Mouse (Mus musculus) midbrain, embryonic 12.5 days (tissue): Measurements from ENCODE around the gene Aoah. TPM values are rescaled to one million over a fixed set of nuclear protein-coding genes. Genes with fewer than 3 reads are reported as not detected.

ENCODE experiments used
- ATAC-seq: fragments of 200-750 bp; cut with Nextera tagmentation; 2 replicates; pipeline ENCODE4 v1.8.0; 2017; ENCODE audit warnings: low read depth, moderate TSS enrichment, moderate library complexity; ENCODE audit not compliant: low FRiP score
- H3K27ac ChIP-seq: fragments of 300-500 bp; sonication (generic); replicated peaks from 2 replicates; pipeline ENCODE4 v1.5.1; 2016; ENCODE audit warnings: mild to moderate bottlenecking
- H3K27me3 ChIP-seq: fragments of 300-500 bp; sonication (generic); 2 replicates; pipeline ENCODE4 v1.6.1; 2016; ENCODE audit warnings: mild to moderate bottlenecking
- H3K36me3 ChIP-seq: fragments of 300-500 bp; sonication (generic); 2 replicates; pipeline ENCODE4 v1.6.1; 2016
- H3K4me1 ChIP-seq: fragments of 300-500 bp; sonication (generic); 2 replicates; pipeline ENCODE4 v1.6.1; 2016
- H3K4me2 ChIP-seq: fragments of 300-500 bp; sonication (generic); replicated peaks from 2 replicates; pipeline ENCODE4 v1.6.1; 2016; ENCODE audit warnings: mild to moderate bottlenecking, moderate library complexity
- H3K4me3 ChIP-seq: fragments of 300-500 bp; sonication (generic); 2 replicates; pipeline ENCODE4 v1.5.1; 2016; ENCODE audit warnings: mild to moderate bottlenecking
- H3K9ac ChIP-seq: fragments of 300-500 bp; sonication (generic); replicated peaks from 2 replicates; pipeline ENCODE4 v1.6.1; 2016; ENCODE audit warnings: mild to moderate bottlenecking, moderate library complexity
- H3K9me3 ChIP-seq: fragments of 300-500 bp; sonication (generic); 2 replicates; pipeline ENCODE4 v1.6.1; 2016; ENCODE audit warnings: mild to moderate bottlenecking
- WGBS: fragments of 180-500 bp; shearing (Covaris S2); methylation state at CpG from one replicate; pipeline ENCODE4 v1.1.7; 2016; 5-methylcytosine and 5-hydroxymethylcytosine counted together
- polyA plus RNA-seq: library from polyadenylated mRNA; unstranded; fragments of >200 nt; fragmentation: Nextera tagmentation; extraction: Ambion mirVana; gene quantifications from 2 replicates; pipeline ENCODE4 v1.2.1, GENCODE M21; 2016

The Aoah gene
- polyA plus RNA-seq, 1 experiment from 2014 or later, result 0.99 TPM

DNA sequence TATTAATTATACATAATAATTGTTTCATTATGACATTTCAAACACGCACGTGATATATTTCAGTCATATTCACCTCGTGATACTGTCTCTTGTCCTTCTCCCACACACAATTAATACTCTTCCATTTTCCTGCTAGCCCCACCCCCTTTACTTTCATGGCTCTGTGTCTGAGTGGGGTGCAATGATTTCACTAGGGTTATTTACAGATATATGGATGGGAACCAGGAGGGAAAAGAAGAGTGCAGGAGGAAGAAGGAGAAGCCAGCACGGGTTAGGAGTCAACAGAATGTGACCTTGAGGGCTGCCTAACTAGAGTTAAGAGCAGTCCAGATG, 212.4 kb downstream of the Aoah start:
- H3K27ac ChIP-seq, result 0 out of 2 replicates have a peak overlapping the region, but pooled peaks have one; percentile 8
- no peak overlapping the region for H3K9ac ChIP-seq
- no peak overlapping the region for H3K4me2 ChIP-seq
- 80% methylated on average over 4 of the region's 4 CpGs for WGBS
- no peaks in the 10 kb centered on the region for H3K27me3 ChIP-seq
- no peaks in the 10 kb centered on the region for H3K36me3 ChIP-seq
- no peak overlapping the region for H3K4me3 ChIP-seq
- no peaks in the 10 kb centered on the region for H3K4me1 ChIP-seq
- no peak for ATAC-seq
- no peaks in the 10 kb centered on the region for H3K9me3 ChIP-seq

DNA sequence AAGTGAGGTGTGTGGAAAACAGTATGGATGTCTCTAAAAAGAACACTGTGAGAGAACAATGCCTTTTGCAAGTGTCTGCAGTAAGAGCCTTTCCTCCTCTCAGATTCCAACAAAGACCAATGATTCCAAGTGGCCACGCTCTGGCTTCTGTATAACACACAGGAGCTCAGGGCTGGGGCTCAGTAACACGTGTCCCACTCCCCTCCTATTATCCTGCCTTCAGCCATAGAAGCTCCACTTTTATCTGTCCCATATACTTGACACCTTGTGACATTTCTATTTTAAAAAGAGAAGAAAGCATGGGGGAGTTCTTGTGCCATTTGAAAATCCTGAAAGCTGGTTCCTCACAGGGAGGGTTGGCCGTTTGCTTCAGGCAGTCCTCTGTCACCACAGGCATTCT, 219.7 kb downstream of the Aoah start:
- WGBS, result 52% methylated on average over 3 of the region's 3 CpGs
- H3K4me2 ChIP-seq, result no peak overlapping the region
- H3K4me1 ChIP-seq, result no peaks in the 10 kb centered on the region
- H3K9me3 ChIP-seq, result no peaks in the 10 kb centered on the region
- H3K27me3 ChIP-seq, result no peaks in the 10 kb centered on the region
- ATAC-seq, result no peak
- no peak overlapping the region for H3K27ac ChIP-seq
- H3K9ac ChIP-seq, result no peak overlapping the region
- H3K36me3 ChIP-seq, result no peaks in the 10 kb centered on the region
- H3K4me3 ChIP-seq, result no peak overlapping the region

DNA sequence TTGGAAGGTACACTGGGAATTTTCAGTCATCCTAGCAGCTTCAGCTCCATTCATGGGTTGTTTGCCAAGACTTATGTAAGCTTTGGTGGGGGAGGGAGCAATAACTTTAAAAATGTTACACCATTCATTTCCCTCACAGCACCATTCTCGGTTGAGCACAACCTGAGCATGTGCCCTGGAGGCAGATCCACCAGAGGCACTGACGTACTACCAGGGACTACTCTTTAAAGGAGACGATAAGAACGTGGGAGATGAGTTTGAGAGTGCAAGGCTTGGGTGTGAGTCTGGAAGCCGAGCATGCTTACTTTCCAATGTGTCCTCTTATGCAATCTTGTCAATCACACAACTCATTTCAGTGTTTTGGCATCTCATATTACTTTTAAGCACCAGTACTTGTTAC, 230.9 kb downstream of the Aoah start:
- WGBS, result 92% methylated on average over 5 of the region's 5 CpGs
- no peak for ATAC-seq
- H3K9me3 ChIP-seq, result no peaks in the 10 kb centered on the region

DNA sequence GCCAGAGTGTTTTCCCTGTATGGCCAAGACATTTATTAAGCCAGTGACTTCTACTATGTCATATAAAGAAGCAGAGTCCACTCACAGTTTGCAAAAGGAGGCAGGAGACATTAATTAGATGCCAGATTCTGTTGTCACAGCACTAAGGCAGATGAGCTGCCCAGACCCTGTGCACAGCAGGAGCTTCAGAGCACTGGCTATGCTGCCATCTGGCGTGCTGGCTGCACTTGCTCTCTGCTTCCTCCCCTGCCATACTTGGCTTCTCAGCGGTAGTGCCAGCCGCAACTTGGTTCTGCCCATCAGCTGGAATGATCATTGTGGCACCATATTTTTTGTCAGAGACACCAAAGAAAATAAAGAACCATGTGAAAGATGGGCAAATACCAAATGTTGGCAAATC, 239.3 kb downstream of the Aoah start:
- 0 out of 2 replicates have a peak, but pooled peaks have one; percentile 47 for ATAC-seq
- Histone ChIP-seq H3K4me3 (no peak overlapping the region), H3K27me3 (no peaks in the 10 kb centered on the region), H3K4me2 (no peak overlapping the region), H3K27ac (no peak overlapping the region), H3K9me3 (no peaks in the 10 kb centered on the region), H3K4me1 (no peaks in the 10 kb centered on the region), H3K36me3 (no peaks in the 10 kb centered on the region), H3K9ac (no peak overlapping the region)
- 62% methylated on average over 3 of the region's 3 CpGs for WGBS

More for the DNA sequence above, 230.9 kb downstream of the Aoah start:
- Histone ChIP-seq H3K4me2 (no peak overlapping the region), H3K4me1 (no peaks in the 10 kb centered on the region), H3K9ac (no peak overlapping the region), H3K27me3 (no peaks in the 10 kb centered on the region), H3K4me3 (no peak overlapping the region), H3K36me3 (no peaks in the 10 kb centered on the region), H3K27ac (no peak overlapping the region)

DNA sequence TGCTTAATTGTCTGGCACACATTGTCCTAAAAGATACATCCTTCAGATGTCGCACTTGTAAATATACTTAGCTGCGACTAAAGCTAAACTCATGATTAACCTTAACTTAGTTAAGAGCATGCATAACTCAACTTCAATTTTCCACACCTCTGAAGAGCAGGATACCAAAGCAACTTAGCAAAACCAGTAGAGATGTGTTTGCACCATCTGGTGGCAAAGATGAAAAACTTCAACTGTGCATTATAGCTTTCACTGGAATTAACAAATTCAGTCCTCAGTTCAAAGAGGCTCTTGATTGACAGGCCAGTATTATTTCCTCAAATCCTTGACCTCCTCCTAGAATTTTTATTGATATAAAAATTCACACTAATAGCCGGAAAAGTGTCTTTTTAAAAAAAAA, 241.1 kb downstream of the Aoah start:
- Histone ChIP-seq H3K9ac (no peak overlapping the region), H3K4me3 (no peak overlapping the region), H3K27ac (no peak overlapping the region), H3K36me3 (no peaks in the 10 kb centered on the region), H3K27me3 (no peaks in the 10 kb centered on the region), H3K4me2 (no peak overlapping the region), H3K9me3 (no peaks in the 10 kb centered on the region), H3K4me1 (no peaks in the 10 kb centered on the region)
- 0 out of 2 replicates have a peak, but pooled peaks have one; percentile 19 for ATAC-seq
- WGBS, result 78% methylated on average over 3 of the region's 3 CpGs

DNA sequence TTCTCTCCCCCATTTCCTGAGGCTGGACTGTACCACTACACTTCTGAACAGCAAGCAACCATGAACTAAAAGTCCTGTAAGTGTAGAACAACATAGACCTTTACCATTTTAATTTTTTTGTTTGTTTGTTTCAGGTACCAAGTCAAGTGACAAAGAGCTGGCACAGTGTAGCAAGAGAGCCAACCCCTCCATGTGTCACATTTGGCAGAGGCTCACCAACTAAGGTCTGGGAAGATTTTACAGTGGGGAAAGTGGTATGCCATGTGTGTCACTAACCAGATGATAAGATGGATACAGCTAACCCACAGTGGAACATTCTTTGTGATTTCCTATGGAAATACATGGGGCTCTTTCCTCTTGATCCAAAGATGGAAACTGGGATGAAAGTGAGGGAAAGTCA, 242.1 kb downstream of the Aoah start:
- ATAC-seq, result no peak
- Histone ChIP-seq H3K4me2 (no peak overlapping the region), H3K9me3 (no peaks in the 10 kb centered on the region), H3K4me1 (no peaks in the 10 kb centered on the region), H3K4me3 (no peak overlapping the region), H3K27me3 (no peaks in the 10 kb centered on the region), H3K36me3 (no peaks in the 10 kb centered on the region), H3K9ac (no peak overlapping the region), H3K27ac (no peak overlapping the region)

DNA sequence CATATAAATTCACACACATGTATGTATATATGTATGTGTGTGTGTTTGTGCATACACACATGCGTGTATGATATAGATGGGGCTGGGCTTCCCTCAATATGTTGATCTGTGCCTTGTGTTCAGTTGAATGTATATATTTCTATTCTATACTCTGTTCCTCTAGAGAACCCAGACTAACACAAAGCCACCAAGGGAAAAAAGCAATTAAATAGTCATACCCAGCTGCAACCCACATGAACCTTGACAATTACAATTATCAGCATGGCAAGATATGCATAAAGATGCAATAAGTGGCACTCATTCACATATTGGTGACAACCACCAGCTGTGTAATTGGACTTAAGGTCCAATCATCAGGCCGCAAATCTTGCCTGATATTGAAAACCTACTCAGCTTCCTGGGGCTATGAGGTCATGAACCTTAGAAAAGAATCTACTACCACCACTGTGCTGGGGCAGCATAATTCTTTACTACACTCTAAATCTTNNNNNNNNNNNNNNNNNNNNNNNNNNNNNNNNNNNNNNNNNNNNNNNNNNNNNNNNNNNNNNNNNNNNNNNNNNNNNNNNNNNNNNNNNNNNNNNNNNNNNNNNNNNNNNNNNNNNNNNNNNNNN, 246.8 kb downstream of the Aoah start:
- Histone ChIP-seq H3K27me3 (no peaks in the 10 kb centered on the region), H3K4me3 (no peak overlapping the region), H3K9me3 (no peaks in the 10 kb centered on the region), H3K9ac (no peak overlapping the region), H3K4me1 (no peaks in the 10 kb centered on the region), H3K36me3 (no peaks in the 10 kb centered on the region), H3K4me2 (no peak overlapping the region), H3K27ac (no peak overlapping the region)
- WGBS, result 81% methylated on average over 2 of the region's 2 CpGs
- no peak for ATAC-seq

DNA sequence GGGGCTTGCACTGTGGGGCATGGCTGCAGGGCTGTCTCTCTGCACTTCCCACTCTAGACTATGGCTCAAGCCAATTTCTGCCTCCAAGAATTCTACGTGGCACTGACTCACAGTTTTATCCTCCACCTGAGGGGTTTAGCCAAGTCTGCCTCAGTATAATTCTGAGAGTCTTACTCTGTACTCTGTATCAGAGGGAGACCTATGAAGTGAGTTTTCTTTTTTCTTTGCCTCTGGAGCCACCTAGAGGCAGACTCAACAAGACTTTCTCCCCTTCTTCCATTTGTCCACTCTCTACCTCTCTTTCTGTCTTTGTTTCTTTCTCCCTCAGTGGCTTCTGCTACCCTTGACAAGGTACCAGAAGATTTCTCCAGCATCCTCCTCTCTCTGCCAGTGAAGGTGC, 256.2 kb downstream of the Aoah start:
- Histone ChIP-seq H3K36me3 (no peaks in the 10 kb centered on the region), H3K9me3 (no peaks in the 10 kb centered on the region), H3K4me2 (no peak overlapping the region), H3K4me3 (no peak overlapping the region), H3K27ac (no peak overlapping the region), H3K27me3 (no peaks in the 10 kb centered on the region), H3K9ac (no peak overlapping the region), H3K4me1 (no peaks in the 10 kb centered on the region)
- WGBS, result 43% methylated on average over 1 of the region's 1 CpGs
- ATAC-seq, result no peak

DNA sequence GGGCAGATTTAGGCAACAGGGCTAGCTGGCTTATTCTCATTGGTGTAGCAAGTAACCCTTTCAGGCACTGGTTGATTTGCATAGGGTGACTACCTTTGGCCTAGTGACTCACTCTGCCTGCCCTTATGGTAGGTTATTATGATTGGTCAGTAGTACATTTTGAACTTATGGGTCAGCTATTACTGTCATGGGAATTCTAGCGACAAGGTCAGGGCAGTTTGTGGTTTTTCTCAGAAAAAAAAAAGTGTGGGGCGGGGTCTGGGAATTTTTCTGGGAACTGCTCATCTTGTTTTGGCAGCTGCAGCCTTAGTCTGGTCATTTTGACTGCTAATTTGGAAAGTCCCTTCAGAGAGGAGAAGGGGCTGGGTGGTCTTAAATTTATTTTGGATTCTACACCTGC, 272.1 kb downstream of the Aoah start:
- Histone ChIP-seq H3K27ac (no peak overlapping the region), H3K4me3 (no peak overlapping the region), H3K4me1 (no peaks in the 10 kb centered on the region), H3K4me2 (no peak overlapping the region), H3K27me3 (no peaks in the 10 kb centered on the region), H3K9ac (no peak overlapping the region), H3K36me3 (no peaks in the 10 kb centered on the region), H3K9me3 (no peaks in the 10 kb centered on the region)
- no peak for ATAC-seq
- WGBS, result 85% methylated on average over 2 of the region's 2 CpGs

DNA sequence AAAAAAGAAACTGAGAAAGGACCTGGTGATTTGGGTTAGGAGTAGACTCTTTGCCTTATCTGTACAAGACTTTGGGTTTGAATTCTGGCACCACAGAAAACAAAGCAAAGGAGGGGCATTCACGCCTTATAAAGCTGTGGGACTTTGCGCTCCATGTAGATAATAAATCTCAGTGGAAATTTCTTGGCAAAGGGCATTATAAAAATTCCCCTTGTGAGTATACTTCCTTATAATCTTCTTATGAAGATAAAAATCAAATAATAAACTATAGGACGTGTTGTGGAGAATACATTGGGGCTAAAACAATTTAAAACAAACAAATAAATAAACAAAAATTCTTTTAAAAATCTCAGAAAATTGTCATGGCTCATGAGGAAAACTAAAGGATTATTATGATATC, 280.9 kb downstream of the Aoah start, which contains the start of gene Olfr1370:
Gene Olfr1370 (minus strand): TSS at position 101 of the 400 bp plus-strand sequence.
- H3K27ac ChIP-seq, result no peak within 1 kb of the TSS
- 85% methylated on average over 3 of the region's 3 CpGs for WGBS

DNA sequence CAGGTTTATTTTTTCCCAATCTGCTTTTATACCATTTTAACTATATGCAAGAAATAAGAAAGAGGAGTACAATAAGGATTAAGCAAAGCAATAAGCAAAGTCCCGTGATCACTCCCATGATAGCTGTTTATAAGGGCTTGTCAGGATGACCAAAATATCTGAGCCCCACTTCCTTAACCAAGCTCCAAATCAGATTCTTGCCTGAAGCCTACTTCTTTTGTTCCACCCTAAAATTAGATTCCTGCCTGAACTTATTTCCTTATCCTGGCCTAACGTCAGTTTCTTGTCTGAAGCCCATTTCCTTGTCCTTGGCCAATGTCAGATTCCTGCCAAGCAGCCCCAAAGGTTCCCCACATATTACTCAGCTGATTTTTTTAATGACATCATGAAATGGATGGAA, 288.8 kb downstream of the Aoah start:
- no peak overlapping the region for H3K9ac ChIP-seq
- H3K9me3 ChIP-seq, result no peaks in the 10 kb centered on the region
- no peaks in the 10 kb centered on the region for H3K36me3 ChIP-seq
- 74% methylated on average over 2 of the region's 2 CpGs for WGBS
- H3K4me3 ChIP-seq, result no peak overlapping the region
- H3K27ac ChIP-seq, result no peak overlapping the region
- no peaks in the 10 kb centered on the region for H3K4me1 ChIP-seq
- ATAC-seq, result no peak
- H3K27me3 ChIP-seq, result no peaks in the 10 kb centered on the region
- no peak overlapping the region for H3K4me2 ChIP-seq

More for the DNA sequence above, 280.9 kb downstream of the Aoah start, which contains the start of gene Olfr1370:
- Histone ChIP-seq H3K4me3 (no peak within 1 kb of the TSS), H3K27me3 (no peaks in the 10 kb centered on the region), H3K36me3 (no peaks in the 10 kb centered on the region), H3K4me2 (no peak within 1 kb of the TSS), H3K9ac (no peak within 1 kb of the TSS), H3K4me1 (no peaks in the 10 kb centered on the region), H3K9me3 (no peaks in the 10 kb centered on the region)
- no peak for ATAC-seq
